Mouse (Mus musculus): ENCODE measurements around the gene Lekr1.

DNA sequence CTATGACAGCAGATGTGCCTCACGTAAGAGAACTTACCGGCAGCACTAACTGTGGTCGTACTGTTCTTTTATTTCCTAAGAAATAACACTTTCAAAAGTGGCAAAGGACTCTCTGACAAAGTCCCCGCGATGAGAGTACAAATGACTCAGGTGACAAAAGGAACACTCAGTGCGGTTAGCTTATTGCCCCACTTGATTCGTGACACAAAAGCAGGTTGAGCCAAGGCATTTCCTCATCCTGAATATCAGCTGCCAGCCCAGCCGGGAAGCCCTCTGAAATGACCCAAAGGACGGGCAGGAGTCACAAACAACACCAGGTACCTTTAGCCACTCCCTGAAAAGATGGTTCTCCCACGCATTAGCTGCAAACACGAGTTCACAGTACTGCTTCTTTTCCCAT, 192.1 kb downstream of the Lekr1 start:
- TF ChIP-seq CTCF (IDR thresholded peaks at IDR 0.05; ENCODE audit: low read depth) (no peak), EP300 (IDR thresholded peaks at IDR 0.05; ENCODE audit: low read depth) (no peak)

All from heart, postnatal 0 days (tissue).